Mouse (Mus musculus) adrenal gland (tissue): ENCODE results near the gene Mgat4b.

Experiments used
- intact Hi-C: fragments of 180-260 bp; cut with DNase I; formaldehyde crosslinking; loops from one replicate; pipeline ENCODE4 v1.15.1; 2025

The Mgat4b gene

GRCm38 (mm10) chr11:50198916-50199315 is 11.8 kb upstream of the Mgat4b start:
- intact Hi-C loops: no loop called here

GRCm38 (mm10) chr11:50200613-50201012 is 10.1 kb upstream of the Mgat4b start:
- intact Hi-C loops: no loop called here

GRCm38 (mm10) chr11:50201590-50201989 is 9.1 kb upstream of the Mgat4b start:
- intact Hi-C loops: no loop called here

GRCm38 (mm10) chr11:50203302-50203827 is 7.3 kb upstream of the Mgat4b start:
- intact Hi-C loops: no loop called here

GRCm38 (mm10) chr11:50205434-50205833 is 5.3 kb upstream of the Mgat4b start:
- intact Hi-C loops: loop anchor here (5.0 kb wide), 1 partner anchor 33 kb away; the partner anchor contains the start of gene Mrnip

- intact Hi-C loops: loop anchor here (5.0 kb wide), 1 partner anchor 34 kb away; the partner anchor contains the start of gene Mrnip
Observed at GRCm38 (mm10) chr11:50206037-50206436, 4.7 kb upstream of the Mgat4b start.

GRCm38 (mm10) chr11:50207344-50207743 is 3.3 kb upstream of the Mgat4b start:
- intact Hi-C loops: loop anchor here (5.0 kb wide), 1 partner anchor 35 kb away; the partner anchor contains the start of gene Mrnip

- intact Hi-C loops: loop anchor here (5.0 kb wide), 1 partner anchor 36 kb away; the partner anchor contains the start of gene Mrnip
Observed at GRCm38 (mm10) chr11:50208039-50208438, 2.7 kb upstream of the Mgat4b start.

- intact Hi-C loops: no loop called here
Observed at GRCm38 (mm10) chr11:50210101-50210504, 587 bp upstream of the Mgat4b start.

- intact Hi-C loops: no loop called here
Observed at GRCm38 (mm10) chr11:50211322-50212059, 801 bp downstream of the Mgat4b start.

GRCm38 (mm10) chr11:50212060-50212739 is 1.5 kb downstream of the Mgat4b start:
- intact Hi-C loops: no loop called here

GRCm38 (mm10) chr11:50212848-50213758 is 2.4 kb downstream of the Mgat4b start:
- intact Hi-C loops: no loop called here

- intact Hi-C loops: no loop called here
Observed at GRCm38 (mm10) chr11:50214631-50215030, 3.9 kb downstream of the Mgat4b start.

GRCm38 (mm10) chr11:50215633-50216032 is 4.9 kb downstream of the Mgat4b start:
- intact Hi-C loops: no loop called here

GRCm38 (mm10) chr11:50216724-50217366 is 6.2 kb downstream of the Mgat4b start:
- intact Hi-C loops: no loop called here

- intact Hi-C loops: no loop called here
Observed at GRCm38 (mm10) chr11:50217811-50218210, 7.1 kb downstream of the Mgat4b start.

- intact Hi-C loops: no loop called here
Observed at GRCm38 (mm10) chr11:50219833-50220232, 9.1 kb downstream of the Mgat4b start.

GRCm38 (mm10) chr11:50222559-50223276 is 12.0 kb downstream of the Mgat4b start:
- intact Hi-C loops: no loop called here

- intact Hi-C loops: no loop called here
Observed at GRCm38 (mm10) chr11:50223783-50224662, 13.3 kb downstream of the Mgat4b start.
